Mouse (Mus musculus) urinary bladder, postnatal 10 days (tissue): ENCODE measurements at regions not wholly inside any gene's neighbourhood (a gene's known extent, or its start where the extent isn't known, plus 50 kb on each side); places are given as distances from the start of the nearest gene placed in this dataset.

Experiments used
- DNase-seq: peaks from one replicate; pipeline ENCODE4 v3.0.0; 2022; ENCODE audit warnings: low spot score

- no peak for DNase-seq
Measured at GRCm38 (mm10) chr17:83963561-83963960, 115.8 kb upstream of the Haao start.

- no peak for DNase-seq
Measured at GRCm38 (mm10) chr17:83962841-83963240, 115.1 kb upstream of the Haao start.

- no peak for DNase-seq
Measured at GRCm38 (mm10) chr17:83962126-83962525, 114.4 kb upstream of the Haao start.

GRCm38 (mm10) chr17:83960821-83961220 lies 113.1 kb upstream of the Haao start:
- no peak for DNase-seq

GRCm38 (mm10) chr17:83960158-83960557 lies 112.4 kb upstream of the Haao start:
- DNase-seq = no peak

GRCm38 (mm10) chr17:83959159-83959848 lies 111.5 kb upstream of the Haao start:
- DNase-seq = no peak

GRCm38 (mm10) chr17:83958706-83959105 lies 110.9 kb upstream of the Haao start:
- no peak for DNase-seq

- DNase-seq = no peak
Measured at GRCm38 (mm10) chr17:83957661-83958540, 110.1 kb upstream of the Haao start.

GRCm38 (mm10) chr17:83956821-83957565 lies 109.2 kb upstream of the Haao start:
- DNase-seq = no peak

GRCm38 (mm10) chr17:83955978-83956377 lies 108.2 kb upstream of the Haao start:
- DNase-seq = no peak

- no peak for DNase-seq
Measured at GRCm38 (mm10) chr17:83955058-83955697, 107.4 kb upstream of the Haao start.

GRCm38 (mm10) chr17:83954291-83955057 lies 106.7 kb upstream of the Haao start:
- no peak for DNase-seq

- DNase-seq = no peak
Measured at GRCm38 (mm10) chr17:83953656-83954055, 105.9 kb upstream of the Haao start.

GRCm38 (mm10) chr17:83946718-83947117 lies 99.0 kb upstream of the Haao start:
- no peak for DNase-seq

GRCm38 (mm10) chr17:83939344-83939743 lies 91.6 kb upstream of the Haao start:
- no peak for DNase-seq

- no peak for DNase-seq
Measured at GRCm38 (mm10) chr17:83938671-83939244, 91.0 kb upstream of the Haao start.

GRCm38 (mm10) chr17:83937576-83937975 lies 89.8 kb upstream of the Haao start:
- DNase-seq = no peak

- DNase-seq = no peak
Measured at GRCm38 (mm10) chr17:83936677-83937076, 88.9 kb upstream of the Haao start.

- DNase-seq = no peak
Measured at GRCm38 (mm10) chr17:83935969-83936368, 88.2 kb upstream of the Haao start.

GRCm38 (mm10) chr17:83935232-83935631 lies 87.5 kb upstream of the Haao start:
- DNase-seq = no peak

- no peak for DNase-seq
Measured at GRCm38 (mm10) chr17:83933743-83934142, 86.0 kb upstream of the Haao start.
